ENCODE assay signal across 23 mouse cellular contexts in genomic region chr1:77464108-77464507, GRCm38 (mm10).
"Had no signal": no experiment of that assay in that cellular context is flagged by ENCODE, and none has a peak within 500 bp of the region (broad histone marks: within the 10 kb centered on the region; RNA-seq: fewer than 3 reads in every experiment).

No protein-coding gene starts in this region.

- DNase-seq: gastrocnemius, adult 2 months; gastrocnemius, postnatal 10 days; gastrocnemius, postnatal 25 days; heart, adult 2 months; heart, postnatal 14 days; heart, postnatal 36 days; kidney, adult 11 months; kidney, adult 2 months; kidney, adult 9 months; kidney, postnatal 14 days; kidney, postnatal 36 days; left cerebral cortex, postnatal 4 days had no signal

- H3K27me3 ChIP-seq: heart, embryonic 13.5 days; heart, embryonic 15.5 days; hindbrain, embryonic 13.5 days; hindbrain, embryonic 15.5 days; kidney, embryonic 15.5 days; limb, embryonic 13.5 days; limb, embryonic 15.5 days; liver, embryonic 12.5 days had no signal

- H3K36me3 ChIP-seq: heart, embryonic 13.5 days; heart, embryonic 15.5 days; hindbrain, embryonic 13.5 days; hindbrain, embryonic 15.5 days; kidney, embryonic 15.5 days; limb, embryonic 15.5 days; liver, embryonic 12.5 days had no signal

- ATAC-seq: hindbrain, postnatal 0 days; intestine, embryonic 16.5 days; liver, embryonic 12.5 days had no signal

- H3K4me3 ChIP-seq: gastrocnemius, adult 2 months; heart, adult 2 months; heart, embryonic 13.5 days; heart, embryonic 15.5 days; hindbrain, embryonic 13.5 days; hindbrain, embryonic 15.5 days; kidney, embryonic 15.5 days; left cerebral cortex, adult 2 months; limb, embryonic 13.5 days; limb, embryonic 15.5 days; liver, embryonic 12.5 days had no signal
